Mouse (Mus musculus) thymus, postnatal 4 days (tissue): ENCODE results near the gene Wdr73.
A peak's percentile ranks its signal among the peaks of the same experiment; 100 is the strongest.
"Not testable (repeated sequence)": the region's sequence is repeated elsewhere in the genome, so short reads cannot be mapped to it uniquely, and the experiment has no call there.

Source experiments
- DNase-seq: peaks from one replicate; pipeline ENCODE4 v3.0.0; 2021

Wdr73 gene

DNA sequence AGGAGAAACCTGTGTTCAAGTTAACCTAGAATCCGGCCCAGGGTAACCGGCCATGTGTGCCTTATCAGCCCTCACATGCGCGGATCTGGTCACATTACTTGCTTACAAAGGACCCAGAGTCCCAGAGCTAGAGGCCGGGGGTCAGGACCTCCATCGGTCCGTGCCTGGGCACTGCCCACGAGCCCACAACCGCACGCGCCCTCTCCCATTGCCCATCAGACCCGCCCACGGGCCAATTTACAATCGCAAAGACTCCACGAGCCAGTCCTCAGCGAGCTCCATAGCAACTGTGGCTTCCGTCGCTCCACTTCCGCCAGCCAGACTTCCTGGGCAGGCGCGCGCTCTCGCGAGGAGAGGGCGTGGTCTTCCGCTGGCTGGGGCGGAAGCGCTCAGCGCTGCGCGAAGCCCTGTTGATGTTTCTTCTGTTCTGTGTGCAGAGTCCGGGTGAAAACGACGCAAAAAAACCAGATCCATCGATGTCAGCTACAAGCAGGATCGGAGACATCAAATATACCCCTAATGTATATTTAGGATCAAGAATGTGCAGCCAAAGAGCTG lies at the start of gene Wdr73:
Gene Wdr73 (minus strand): TSS at position 326 of the 558 bp plus-strand sequence.
- peak; percentile 95 for DNase-seq

DNA sequence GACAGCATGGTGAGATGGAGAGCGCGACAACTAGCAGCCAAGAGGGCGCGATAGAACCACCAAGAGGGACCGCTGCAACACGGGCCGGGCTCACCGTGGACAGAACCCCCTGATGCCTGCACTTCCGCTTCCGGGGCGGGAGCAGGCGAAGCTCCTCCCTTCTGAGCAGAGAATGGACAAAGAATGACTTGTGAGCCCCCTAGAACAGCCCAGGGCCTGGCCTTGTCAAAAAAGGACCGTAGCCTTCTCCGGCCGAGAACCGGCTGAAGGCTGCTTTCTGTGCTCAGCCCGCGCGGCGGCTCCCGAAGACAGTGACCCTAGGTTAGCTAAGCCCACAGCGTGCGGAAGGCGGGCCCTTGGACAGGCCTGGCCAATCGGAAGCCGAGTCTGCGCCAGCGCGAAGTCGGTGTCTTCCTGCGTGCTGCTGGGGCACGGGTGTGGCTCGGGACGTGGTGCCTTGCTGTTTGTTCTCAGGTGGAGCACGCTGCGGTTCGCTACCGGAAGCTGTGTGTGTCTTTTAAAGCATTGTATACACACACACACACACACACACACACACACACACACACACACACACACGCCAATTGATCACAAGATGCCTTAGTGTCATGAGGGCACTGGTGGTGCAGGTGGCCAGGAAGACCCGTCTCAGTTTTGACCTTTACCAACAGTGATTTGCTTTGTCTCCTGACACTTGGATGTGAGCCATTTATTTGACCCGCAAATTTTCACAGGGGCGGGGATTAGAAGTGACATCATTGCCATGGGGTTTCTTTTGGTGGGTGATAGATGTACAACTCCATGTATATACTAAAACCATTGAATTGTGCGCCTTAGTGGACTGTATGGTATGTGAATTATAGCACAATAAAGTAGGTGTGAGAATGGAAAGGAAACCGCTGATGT lies 46.6 kb upstream of the Wdr73 start, which contains the start of gene Sec11a:
Gene Sec11a (minus strand): TSS at position 336 of the 906 bp plus-strand sequence.
- peak; percentile 96 for DNase-seq

- DNase-seq: no peak
Measured at GRCm38 (mm10) chr7:80939808-80940207, 38.7 kb upstream of the Wdr73 start.

- DNase-seq: not testable (repeated sequence)
Measured at GRCm38 (mm10) chr7:80937304-80937666, 36.2 kb upstream of the Wdr73 start.

DNA sequence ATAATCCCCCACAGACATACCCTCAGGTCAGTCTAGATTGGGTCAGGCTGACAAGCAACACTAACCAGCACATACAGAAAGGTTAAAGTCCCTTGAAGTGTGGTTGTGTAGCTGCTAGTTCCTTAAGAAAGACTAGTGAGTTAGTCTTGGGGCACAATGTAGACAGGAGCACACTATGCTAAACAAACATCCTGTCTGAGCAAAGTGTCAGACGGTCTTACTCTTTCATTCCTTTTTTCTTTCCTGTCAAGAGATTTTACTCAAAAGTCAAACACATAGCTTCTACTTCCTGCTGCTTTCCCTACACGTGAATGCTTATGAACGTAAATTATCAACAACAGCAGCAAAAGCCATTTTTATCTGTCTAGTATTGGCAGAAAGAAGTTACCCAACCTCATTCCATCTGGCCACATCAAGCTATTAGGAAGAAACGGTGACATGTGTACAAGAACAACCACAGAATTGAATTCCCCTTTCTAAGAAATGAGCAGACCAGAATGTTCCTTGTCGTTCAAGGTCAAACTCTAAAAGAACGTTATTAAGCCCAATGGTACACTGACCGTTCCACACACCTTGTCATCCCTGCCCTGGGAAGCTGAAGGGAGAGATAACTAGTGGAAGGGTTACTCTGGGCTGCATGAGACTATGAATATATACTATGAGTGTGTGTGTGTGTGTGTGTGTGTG lies 35.7 kb upstream of the Wdr73 start:
- DNase-seq: not testable (repeated sequence)

DNA sequence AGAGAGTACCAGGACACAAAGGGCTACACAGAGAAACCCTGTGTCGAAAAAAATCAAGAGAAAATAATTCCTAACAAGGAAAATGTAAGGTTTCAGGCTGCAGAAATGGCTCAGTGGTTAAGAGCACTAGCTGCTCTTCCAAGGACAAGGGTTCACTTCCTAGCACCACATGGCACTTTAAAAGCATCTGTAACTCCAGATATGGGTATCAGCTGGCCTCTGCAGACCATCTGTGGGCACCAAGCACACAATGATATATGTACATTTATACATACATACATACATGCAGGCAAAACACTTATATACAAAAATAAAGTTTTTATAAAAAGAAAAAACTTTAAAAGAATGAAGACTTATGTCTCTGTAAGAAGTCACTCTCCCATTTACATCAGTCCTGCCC lies 34.8 kb upstream of the Wdr73 start:
- no peak for DNase-seq

- DNase-seq: no peak
Measured at GRCm38 (mm10) chr7:80932777-80933176, 31.7 kb upstream of the Wdr73 start.

DNA sequence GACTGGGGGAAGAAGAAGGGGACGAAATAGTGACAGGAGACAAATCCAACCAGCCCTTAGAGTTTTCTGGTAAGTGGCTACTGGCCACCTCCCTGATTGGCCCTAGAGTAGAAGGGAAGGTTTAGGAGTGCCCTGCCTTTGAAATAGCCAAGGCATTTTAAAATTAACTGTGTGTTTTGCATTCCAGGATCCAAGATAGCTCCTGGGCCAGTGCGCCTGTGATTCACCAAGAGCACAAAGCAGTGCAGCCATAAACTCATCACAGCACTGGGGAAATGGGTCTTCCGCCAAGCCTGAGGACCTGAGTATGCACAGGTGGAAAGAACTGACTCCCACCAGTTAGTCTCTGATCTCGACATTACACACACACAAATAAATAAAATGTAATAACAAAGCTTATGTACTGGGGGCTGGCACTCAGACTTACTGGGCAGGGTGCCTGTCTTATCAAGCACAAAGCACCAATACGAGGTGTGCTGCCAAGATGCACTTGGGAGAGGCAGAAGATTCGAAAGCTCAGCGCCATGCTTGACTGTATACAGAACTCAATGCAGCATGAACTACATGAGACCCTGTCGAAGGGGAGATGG lies 30.6 kb upstream of the Wdr73 start:
- DNase-seq: no peak

DNA sequence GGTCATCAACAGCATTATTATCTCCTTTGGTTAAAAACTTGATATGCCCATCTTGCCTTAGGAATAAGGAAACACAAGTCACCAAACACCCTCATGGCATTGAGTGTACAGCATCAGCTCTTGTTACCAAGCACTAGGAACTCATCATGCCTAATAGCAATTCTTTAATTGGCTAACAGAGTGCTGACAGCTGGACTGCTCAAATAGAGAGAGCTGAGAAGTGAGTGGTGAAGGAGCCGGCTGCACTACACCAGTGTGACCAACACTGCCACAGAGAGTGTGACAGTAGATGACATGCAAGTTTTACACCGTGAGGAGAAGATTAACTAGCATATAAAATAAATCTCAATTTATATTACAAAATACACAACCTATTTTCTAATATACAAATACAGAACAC lies 22.1 kb upstream of the Wdr73 start:
- no peak for DNase-seq

GRCm38 (mm10) chr7:80919647-80920008 lies 18.6 kb upstream of the Wdr73 start:
- DNase-seq: no peak

DNA sequence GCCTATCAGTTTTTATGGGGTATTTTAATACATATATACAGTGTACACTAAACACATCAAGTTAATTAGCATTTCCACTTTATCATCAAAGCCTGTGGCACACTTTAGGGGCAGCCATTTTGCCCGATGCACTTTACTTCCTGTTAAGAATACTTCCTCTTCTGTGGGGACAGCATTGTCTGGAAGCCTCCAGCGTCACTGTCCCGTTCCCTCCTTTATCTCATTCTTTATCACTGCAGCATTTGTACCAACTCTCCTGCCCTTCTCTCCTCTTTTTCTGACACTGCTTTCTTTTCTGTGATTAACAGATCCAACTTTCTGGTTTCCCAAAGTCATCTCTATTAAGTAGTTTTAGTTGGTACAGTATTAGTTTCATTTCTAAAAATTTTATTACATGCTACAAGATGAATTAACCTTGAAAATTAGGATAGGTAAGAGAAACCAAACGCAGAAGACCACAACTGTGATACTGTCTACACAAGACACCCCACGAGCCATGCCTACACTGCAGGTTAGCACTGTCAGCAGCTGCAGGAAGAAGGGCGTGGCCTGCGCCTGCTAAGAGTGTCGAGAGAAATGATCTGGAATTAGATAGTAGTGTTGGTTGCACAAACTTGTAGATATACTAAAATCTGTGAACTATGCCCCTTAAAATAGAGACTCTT lies 18.0 kb upstream of the Wdr73 start:
- peak; percentile 76 for DNase-seq

GRCm38 (mm10) chr7:80917916-80918465 lies 16.9 kb upstream of the Wdr73 start:
- no peak for DNase-seq

- no peak for DNase-seq
Measured at GRCm38 (mm10) chr7:80912496-80912895, 11.4 kb upstream of the Wdr73 start.

DNA sequence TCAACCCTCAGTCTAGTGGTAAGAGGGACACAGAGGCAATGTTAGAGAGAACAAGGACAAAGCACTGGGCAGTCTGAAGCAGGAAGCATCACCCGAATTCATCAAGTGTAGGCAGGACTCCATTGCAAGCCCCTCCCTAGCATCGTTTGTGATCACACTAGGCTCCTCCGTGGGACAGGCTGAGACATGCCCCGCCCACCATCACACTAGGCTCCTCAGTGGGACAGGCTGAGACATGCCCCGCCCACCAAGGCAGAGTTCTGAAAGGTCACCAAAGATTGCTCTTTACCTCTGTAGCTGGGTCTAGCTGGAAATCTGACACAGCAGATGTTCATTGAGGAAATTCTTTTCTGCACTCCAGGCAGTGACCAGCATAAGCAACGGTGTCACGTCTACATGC lies 10.0 kb upstream of the Wdr73 start:
- DNase-seq: no peak

- DNase-seq: peak; percentile 80
Measured at GRCm38 (mm10) chr7:80904921-80905515, 3.9 kb upstream of the Wdr73 start, which contains the start of gene Nmb. Nmb (minus strand) TSS chr7:80905076.

DNA sequence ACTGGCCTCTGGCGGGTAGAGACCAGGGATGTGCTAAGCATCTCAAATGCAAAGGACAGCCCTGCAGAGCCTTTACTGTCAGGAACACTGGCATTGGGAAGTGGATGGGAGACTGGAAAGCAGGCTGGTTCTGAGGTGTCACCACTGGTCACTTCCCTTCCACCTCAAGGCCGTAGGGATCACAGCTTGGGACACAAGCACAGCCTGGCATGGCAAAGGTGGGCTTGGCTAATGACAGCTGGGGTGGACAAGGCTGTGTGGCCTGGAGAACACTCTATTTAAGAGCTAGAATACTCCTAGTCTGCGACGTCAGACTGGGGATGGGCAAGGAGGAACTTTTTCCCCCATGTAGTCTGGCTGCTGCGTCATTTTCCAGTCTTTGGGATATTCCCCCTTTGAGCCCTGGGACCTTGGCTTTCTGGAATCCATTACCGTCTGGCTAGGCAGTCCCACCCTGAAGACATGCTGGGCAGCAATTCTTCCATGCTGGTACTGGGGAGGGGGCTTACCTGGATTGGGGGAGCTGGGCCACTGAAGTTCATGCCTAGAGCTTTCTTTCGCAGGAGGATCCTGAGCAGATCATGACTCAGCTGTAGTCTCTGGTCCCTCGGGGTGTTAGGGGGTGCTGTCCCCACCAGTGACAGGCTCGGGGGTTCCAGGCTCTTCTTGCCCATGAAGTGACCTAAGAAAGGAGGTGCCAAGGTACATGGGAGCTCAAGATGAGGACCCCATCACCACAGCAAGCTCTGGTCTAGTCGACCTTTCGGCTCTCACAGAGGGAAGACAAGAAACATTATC lies 2.8 kb upstream of the Wdr73 start:
- no peak for DNase-seq

GRCm38 (mm10) chr7:80901541-80902274 lies 639 bp upstream of the Wdr73 start:
- peak; percentile 43 for DNase-seq

- no peak for DNase-seq
Measured at GRCm38 (mm10) chr7:80897721-80898120, 3.3 kb downstream of the Wdr73 start.

GRCm38 (mm10) chr7:80897134-80897533 lies 3.9 kb downstream of the Wdr73 start:
- no peak for DNase-seq

GRCm38 (mm10) chr7:80894815-80895519 lies 6.1 kb downstream of the Wdr73 start:
- no peak for DNase-seq
